Mouse (Mus musculus) liver, postnatal 0 days (tissue): ENCODE measurements around the gene Tas2r104.

Experiments used
- CTCF ChIP-seq: sonication (generic); IDR thresholded peaks from 2 replicates; pipeline ENCODE4 v1.5.1; 2016; ENCODE audit warnings: antibody characterized with exemption, low read depth
- EP300 ChIP-seq: IDR thresholded peaks from 2 replicates; pipeline ENCODE4 v1.6.1; 2016; ENCODE audit warnings: antibody characterized with exemption, low read depth, mild to moderate bottlenecking

DNA sequence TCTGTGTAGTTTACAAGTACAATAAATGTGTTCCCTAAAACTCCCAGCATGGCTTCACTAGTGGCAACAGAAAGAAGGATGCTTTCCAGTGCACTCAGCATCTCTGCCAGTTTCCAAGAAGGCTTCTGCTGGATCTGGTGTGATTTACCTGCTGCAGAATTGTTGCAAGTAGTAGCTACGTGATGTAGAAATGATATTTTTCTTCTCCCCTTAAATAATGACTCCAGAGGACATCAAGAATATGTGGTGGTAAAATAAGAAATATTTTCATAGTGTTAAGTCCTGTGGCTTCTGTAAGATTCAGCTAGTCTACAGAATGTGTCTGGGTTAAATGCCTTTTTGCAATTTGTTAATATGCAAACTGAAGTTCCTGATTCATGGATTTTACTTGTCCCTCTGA lies at the start of gene Tas2r104:
- TF ChIP-seq CTCF = no peak
- TF ChIP-seq EP300 = no peak
